Mouse (Mus musculus) T-helper 2 cell (primary cell): Measurements from ENCODE around the gene Acta2.

ENCODE experiments used
- in situ Hi-C: fragments of 300-600 bp; cut with MboI, MseI; formaldehyde crosslinking; loops from one replicate; pipeline ENCODE4 v1.15.1; 2025; ENCODE audit warnings: high pct_unique_total_duplicates

Acta2 gene

GRCm38 (mm10) chr19:34254880-34255681 lies at the start of gene Acta2:
TSS of gene Acta2 (minus strand) at chr19:34255590.
- in situ Hi-C loops = loop anchor here (10.0 kb wide), 1 partner anchor 60 kb away; no protein-coding TSS in a partner anchor

GRCm38 (mm10) chr19:34304917-34305316 lies 49.5 kb upstream of the Acta2 start:
- in situ Hi-C loops = no loop called here

- in situ Hi-C loops = no loop called here
Measured at GRCm38 (mm10) chr19:34300430-34300829, 45.0 kb upstream of the Acta2 start.

- in situ Hi-C loops = no loop called here
Measured at GRCm38 (mm10) chr19:34299229-34299628, 43.8 kb upstream of the Acta2 start.

- in situ Hi-C loops = no loop called here
Measured at GRCm38 (mm10) chr19:34298531-34298930, 43.1 kb upstream of the Acta2 start.

- in situ Hi-C loops = no loop called here
Measured at GRCm38 (mm10) chr19:34295442-34295841, 40.1 kb upstream of the Acta2 start.

- in situ Hi-C loops = loop anchor here (5.0 kb wide), 1 partner anchor 46 kb away; no protein-coding TSS in a partner anchor
Measured at GRCm38 (mm10) chr19:34293376-34293947, 38.1 kb upstream of the Acta2 start.

GRCm38 (mm10) chr19:34292701-34293100 lies 37.3 kb upstream of the Acta2 start:
- in situ Hi-C loops = loop anchor here (5.0 kb wide), 1 partner anchor 45 kb away; no protein-coding TSS in a partner anchor

GRCm38 (mm10) chr19:34291956-34292355 lies 36.6 kb upstream of the Acta2 start:
- in situ Hi-C loops = loop anchor here (5.0 kb wide), 1 partner anchor 45 kb away; no protein-coding TSS in a partner anchor

- in situ Hi-C loops = loop anchor here (5.0 kb wide), 1 partner anchor 44 kb away; no protein-coding TSS in a partner anchor
Measured at GRCm38 (mm10) chr19:34291379-34291778, 36.0 kb upstream of the Acta2 start.

- in situ Hi-C loops = loop anchor here (5.0 kb wide), 1 partner anchor 44 kb away; no protein-coding TSS in a partner anchor
Measured at GRCm38 (mm10) chr19:34290872-34291341, 35.5 kb upstream of the Acta2 start.

- in situ Hi-C loops = loop anchor here (5.0 kb wide), 1 partner anchor 43 kb away; no protein-coding TSS in a partner anchor
Measured at GRCm38 (mm10) chr19:34289948-34290789, 34.8 kb upstream of the Acta2 start, which contains the start of gene Fas. TSS of gene Fas (plus strand) at chr19:34290666.

- in situ Hi-C loops = no loop called here
Measured at GRCm38 (mm10) chr19:34288696-34289095, 33.3 kb upstream of the Acta2 start.

- in situ Hi-C loops = no loop called here
Measured at GRCm38 (mm10) chr19:34287656-34288415, 32.4 kb upstream of the Acta2 start.

- in situ Hi-C loops = no loop called here
Measured at GRCm38 (mm10) chr19:34287221-34287620, 31.8 kb upstream of the Acta2 start.

- in situ Hi-C loops = no loop called here
Measured at GRCm38 (mm10) chr19:34284826-34285225, 29.4 kb upstream of the Acta2 start.

- in situ Hi-C loops = no loop called here
Measured at GRCm38 (mm10) chr19:34284383-34284782, 29.0 kb upstream of the Acta2 start.

GRCm38 (mm10) chr19:34283614-34284013 lies 28.2 kb upstream of the Acta2 start:
- in situ Hi-C loops = no loop called here

GRCm38 (mm10) chr19:34278078-34278477 lies 22.7 kb upstream of the Acta2 start:
- in situ Hi-C loops = loop anchor here (10.0 kb wide), 1 partner anchor 1383 kb away; no protein-coding TSS in a partner anchor

- in situ Hi-C loops = loop anchor here (10.0 kb wide), 1 partner anchor 1378 kb away; no protein-coding TSS in a partner anchor
Measured at GRCm38 (mm10) chr19:34273073-34273472, 17.7 kb upstream of the Acta2 start.
